Mouse (Mus musculus): ENCODE data around the gene Cldn7.

DNA sequence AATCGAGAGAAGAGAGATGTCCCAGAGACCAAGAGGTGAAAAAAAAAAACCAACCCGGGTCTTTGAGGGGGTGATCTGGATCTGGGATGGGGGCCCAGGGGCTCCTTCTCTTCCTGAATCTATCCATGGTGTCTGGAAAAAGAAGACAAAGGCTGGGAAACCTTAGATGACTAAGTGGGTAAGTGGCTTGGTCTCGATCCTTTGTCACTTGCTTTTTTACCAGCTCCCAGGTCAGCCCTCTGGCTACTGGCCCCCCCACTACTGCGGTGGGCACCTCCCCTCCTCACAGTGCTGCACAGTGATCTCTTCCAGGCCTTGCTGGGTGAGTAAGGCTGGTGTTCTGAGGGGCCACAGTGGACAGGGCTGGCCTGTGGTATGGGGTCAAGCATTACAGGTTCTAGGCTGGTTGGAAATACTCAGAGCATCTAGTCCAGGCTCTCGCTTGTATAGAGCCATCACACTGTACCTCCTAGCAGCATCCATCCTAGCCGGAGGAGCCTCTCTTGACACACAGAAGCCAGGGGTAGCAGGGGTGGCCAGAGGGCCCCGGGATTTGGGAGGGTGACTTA, 52.7 kb downstream of the Cldn7 start:
- no peak for TF ChIP-seq CTCF (conservative IDR thresholded peaks at IDR 0.05; ENCODE audit: low read length)
- TF ChIP-seq POU5F1 (IDR thresholded peaks at IDR 0.05; ENCODE audit: borderline replicate concordance, low read length), result no peak
- no peak for TF ChIP-seq NANOG (IDR thresholded peaks at IDR 0.05; ENCODE audit: borderline replicate concordance, low read length)
